ENCODE assay signal across 9 mouse cellular contexts in genomic region chr3:97311998-97312397, GRCm38 (mm10). TPM values are rescaled to one million over a fixed set of nuclear protein-coding genes. Genes with fewer than 3 reads are reported as not detected.
A peak's percentile ranks its signal among the peaks of the same experiment; 100 is the strongest.
DNase-seq lines count a peak whose midpoint lies in the region; ATAC-seq and TF ChIP-seq lines count a peak whose summit lies in the region.
"Had no signal": no experiment of that assay in that cellular context is flagged by ENCODE, and none has a peak within 500 bp of the region (broad histone marks: within the 10 kb centered on the region; RNA-seq: fewer than 3 reads in every experiment).

No protein-coding gene starts in this region.

- H3K36me3 ChIP-seq in ES-E14 (ENCODE audit: control insufficient read depth, insufficient read depth, low read length, poor library complexity, severe bottlenecking): no peaks in the 10 kb centered on the region
- H3K36me3 ChIP-seq in hindbrain, embryonic 15.5 days: no peaks in the 10 kb centered on the region
- no peaks in the 10 kb centered on the region for H3K36me3 ChIP-seq in small intestine, adult 2 months (ENCODE audit: control insufficient read depth, insufficient read depth, low read length)
- H3K36me3 ChIP-seq: G1E had no signal

- TF ChIP-seq CTCF in small intestine, adult 2 months (IDR thresholded peaks at IDR 0.05; ENCODE audit: extremely low read depth, insufficient read length, insufficient replicate concordance, low read depth, low read length): no peak

- in situ Hi-C loops in ES-E14 (cut with MboI; ENCODE audit: low sequenced_read_pairs in 2 of 2, unreplicated experiment in 2 of 2): no loop called here

- no peaks in the 10 kb centered on the region for H3K9me3 ChIP-seq in ES-E14 (ENCODE audit: control insufficient read depth, insufficient read depth, low read depth, low read length)
- no peaks in the 10 kb centered on the region for H3K9me3 ChIP-seq in hindbrain, embryonic 15.5 days
- H3K9me3 ChIP-seq: G1E had no signal

- H3K4me1 ChIP-seq in ES-E14 (ENCODE audit: control insufficient read depth in 2 of 2, insufficient read depth in 2 of 2, low read length in 2 of 2, poor library complexity in 1 of 2): peaks cover 0 to 3% of the 10 kb centered on the region in 2 experiments; a peak in 1 of 4 replicates
- peaks cover 36% of the 10 kb centered on the region for H3K4me1 ChIP-seq in hindbrain, embryonic 15.5 days (replicated peaks)
- no peaks in the 10 kb centered on the region for H3K4me1 ChIP-seq in small intestine, adult 2 months (ENCODE audit: control insufficient read depth, insufficient read depth, insufficient read length, low read length)

- DNase-seq in ES-E14 (ENCODE audit: low read depth, low spot score): peak; percentile 71
- peak; percentile 73 for DNase-seq in embryo, embryonic 10 days (ENCODE audit: low spot score)
- DNase-seq in gastrocnemius, adult 8-10 months (ENCODE audit: low spot score in 2 of 2): peak; percentile 11 to 20
- DNase-seq in left cerebral cortex, adult 8-10 months (ENCODE audit: low spot score in 2 of 2): peak; percentile 55 to 66
- peak; percentile 61 for DNase-seq in mesoderm, embryonic 11.5 days (ENCODE audit: low read depth, low spot score)

- peak; percentile 65; the same call in 1 of the 2 replicates for ATAC-seq in hindbrain, embryonic 15.5 days (ENCODE audit: low FRiP score, low read depth)
- no peak for ATAC-seq in erythroblast, adult 5-6 weeks (replicated peaks; ENCODE audit: low FRiP score, poor library complexity, severe bottlenecking)

- no peaks in the 10 kb centered on the region for H3K27me3 ChIP-seq in hindbrain, embryonic 15.5 days
- 0 out of 2 replicates have a peak, but pooled peaks cover 4% of the 10 kb centered on the region for H3K27me3 ChIP-seq in small intestine, adult 2 months (ENCODE audit: control insufficient read depth, insufficient read depth, low read length)

- H3K4me2 ChIP-seq in hindbrain, embryonic 15.5 days: peak overlapping the region; percentile 51

- H3K4me3 ChIP-seq in ES-E14 (ENCODE audit: insufficient read depth in 1 of 2, low read depth in 1 of 2, low read length in 2 of 2, poor library complexity in 1 of 2, severe bottlenecking in 1 of 2): peak overlapping the region; percentile 35 to 44
- peak overlapping the region; percentile 22 for H3K4me3 ChIP-seq in hindbrain, embryonic 15.5 days
- peak overlapping the region; percentile 19; the same call in 1 of the 2 replicates for H3K4me3 ChIP-seq in small intestine, adult 2 months (ENCODE audit: low read depth, low read length)

- 18% methylated on average over 21 of the region's 21 CpGs for whole genome bisulfite sequencing in hindbrain, embryonic 15.5 days
- 27% methylated on average over 21 of the region's 21 CpGs for WGBS in small intestine, adult 2 months

- TF ChIP-seq POLR2A in small intestine, adult 2 months (IDR thresholded peaks at IDR 0.05; ENCODE audit: low read depth, low read length): no peak

- H3K27ac ChIP-seq in ES-E14 (ENCODE audit: insufficient read depth, low read depth, low read length, poor library complexity, severe bottlenecking): no peak overlapping the region
- peak overlapping the region; percentile 63 for H3K27ac ChIP-seq in hindbrain, embryonic 15.5 days (replicated peaks)
- H3K27ac ChIP-seq in small intestine, adult 2 months (ENCODE audit: insufficient read depth, low read depth, low read length): no peak overlapping the region

- peak overlapping the region; percentile 40; the same call in 1 of the 2 replicates for H3K9ac ChIP-seq in ES-E14 (ENCODE audit: insufficient read depth, low read depth, low read length, poor library complexity, severe bottlenecking)
- H3K9ac ChIP-seq in hindbrain, embryonic 15.5 days: peak overlapping the region; percentile 15; the same call in 1 of the 2 replicates

TF ChIP-seq in ES-E14, 5 proteins besides CTCF, POLR2A, EP300 and RAD21:
- TF ChIP-seq ZNF384 (IDR thresholded peaks at IDR 0.05; ENCODE audit: low read depth, low read length) (no peak), CHD2 (IDR thresholded peaks at IDR 0.05; ENCODE audit: low read depth, low read length) (no peak), MAFK (IDR thresholded peaks at IDR 0.05; ENCODE audit: insufficient read depth, low read depth, low read length) (no peak), HCFC1 (IDR thresholded peaks at IDR 0.05; ENCODE audit: borderline replicate concordance, insufficient read depth, low read length) (no peak), ZC3H11A (IDR thresholded peaks at IDR 0.05; ENCODE audit: borderline replicate concordance, low read depth, low read length) (no peak)

RNA-seq across cellular contexts. Expression of gene Bcl9, which starts 14.3 kb away (rescaled TPM):
- 6.3 and 8.1 TPM in 2 replicates for total RNA-seq in ES-E14 (2012; rRNA removed)
- 1 to 10 TPM; 1.9 to 4.9 (median 3.6) TPM for total RNA-seq in gastrocnemius, adult 8-10 months (2022)
- 72.6 and 82.7 TPM in 2 replicates for polyA plus RNA-seq in hindbrain, embryonic 15.5 days (2015; fragmentation: Nextera tagmentation; extraction: Ambion mirVana)
- total RNA-seq in left cerebral cortex, adult 8-10 months (2022): 10 to 100 TPM; 43.1 to 54.8 (median 50.6) TPM
- 7.0 and 16.5 TPM in 2 replicates for polyA plus RNA-seq in small intestine, adult 2 months (2012; rRNA removed)
- total RNA-seq in erythroblast, adult 5-6 weeks (2015; ENCODE audit: low replicate concordance): 2.3 and 3.7 TPM in 2 replicates
- 0.77 and 0.84 TPM in 2 replicates for total RNA-seq in erythroblast, adult 5-6 weeks (2017; ENCODE audit: low replicate concordance)

Comparison
In these comparisons a context has a peak if more than half of its experiments do, and no peak if none do; other contexts are left out.
1. DNase-seq: peak in every context shown above with its lines; median percentile 73 in embryo, embryonic 10 days; 71 in ES-E14; 61 in mesoderm, embryonic 11.5 days; 60 in left cerebral cortex, adult 8-10 months; 16 in gastrocnemius, adult 8-10 months.